Mouse (Mus musculus) embryo, embryonic 9.5 days (tissue): ENCODE measurements around the gene Tcp10b.
"Not testable (repeated sequence)": the region's sequence is repeated elsewhere in the genome, so short reads cannot be mapped to it uniquely, and the experiment has no call there.

Experiments
- DNase-seq: peaks from one replicate; pipeline ENCODE4 v3.0.0-alpha.2; 2017; ENCODE audit errors: extremely low spot score

Tcp10b gene

GRCm38 (mm10) chr17:13060804-13061203 is at the start of gene Tcp10b:
Tcp10b (plus strand) TSS chr17:13061104.
- not testable (repeated sequence) for DNase-seq

GRCm38 (mm10) chr17:13013316-13013715 is 47.6 kb upstream of the Tcp10b start:
- DNase-seq = no peak

GRCm38 (mm10) chr17:13036627-13037192 is 24.2 kb upstream of the Tcp10b start:
- not testable (repeated sequence) for DNase-seq

- peak; percentile 30 for DNase-seq
Observed at GRCm38 (mm10) chr17:13043846-13044673, 16.8 kb upstream of the Tcp10b start.

- not testable (repeated sequence) for DNase-seq
Observed at GRCm38 (mm10) chr17:13052124-13052813, 8.6 kb upstream of the Tcp10b start, which contains the start of gene Gpr31b. Gpr31b (minus strand) TSS chr17:13052296.

GRCm38 (mm10) chr17:13062882-13063281 is 2.0 kb downstream of the Tcp10b start:
- not testable (repeated sequence) for DNase-seq

GRCm38 (mm10) chr17:13067864-13068385 is 7.0 kb downstream of the Tcp10b start:
- DNase-seq = not testable (repeated sequence)

- DNase-seq = not testable (repeated sequence)
Observed at GRCm38 (mm10) chr17:13069227-13069626, 8.3 kb downstream of the Tcp10b start.

- DNase-seq = not testable (repeated sequence)
Observed at GRCm38 (mm10) chr17:13091510-13091909, 30.6 kb downstream of the Tcp10b start.

- not testable (repeated sequence) for DNase-seq
Observed at GRCm38 (mm10) chr17:13092100-13092764, 31.3 kb downstream of the Tcp10b start.

GRCm38 (mm10) chr17:13092960-13093359 is 32.1 kb downstream of the Tcp10b start:
- DNase-seq = not testable (repeated sequence)

GRCm38 (mm10) chr17:13106563-13106962 is 45.7 kb downstream of the Tcp10b start:
- DNase-seq = not testable (repeated sequence)

GRCm38 (mm10) chr17:13112504-13113291 is 51.8 kb downstream of the Tcp10b start:
- not testable (repeated sequence) for DNase-seq

GRCm38 (mm10) chr17:13123308-13124038 is 62.6 kb downstream of the Tcp10b start:
- not testable (repeated sequence) for DNase-seq

- not testable (repeated sequence) for DNase-seq
Observed at GRCm38 (mm10) chr17:13124241-13124640, 63.3 kb downstream of the Tcp10b start.

GRCm38 (mm10) chr17:13129324-13129723 is 68.4 kb downstream of the Tcp10b start:
- not testable (repeated sequence) for DNase-seq

- DNase-seq = not testable (repeated sequence)
Observed at GRCm38 (mm10) chr17:13129737-13130465, 69.0 kb downstream of the Tcp10b start.

GRCm38 (mm10) chr17:13131710-13132109 is 70.8 kb downstream of the Tcp10b start, which contains the start of gene Unc93a:
Unc93a (minus strand) TSS chr17:13131810.
- not testable (repeated sequence) for DNase-seq
